Mouse (Mus musculus): ENCODE data around the gene Ppp1r12a. TPM values are rescaled to one million over a fixed set of nuclear protein-coding genes. Genes with fewer than 3 reads are reported as not detected.
"Not testable (repeated sequence)": the region's sequence is repeated elsewhere in the genome, so short reads cannot be mapped to it uniquely, and the experiment has no call there.

The Ppp1r12a gene
- polyA plus RNA-seq, 1 experiment from 2014 or later = 82.9 TPM

DNA sequence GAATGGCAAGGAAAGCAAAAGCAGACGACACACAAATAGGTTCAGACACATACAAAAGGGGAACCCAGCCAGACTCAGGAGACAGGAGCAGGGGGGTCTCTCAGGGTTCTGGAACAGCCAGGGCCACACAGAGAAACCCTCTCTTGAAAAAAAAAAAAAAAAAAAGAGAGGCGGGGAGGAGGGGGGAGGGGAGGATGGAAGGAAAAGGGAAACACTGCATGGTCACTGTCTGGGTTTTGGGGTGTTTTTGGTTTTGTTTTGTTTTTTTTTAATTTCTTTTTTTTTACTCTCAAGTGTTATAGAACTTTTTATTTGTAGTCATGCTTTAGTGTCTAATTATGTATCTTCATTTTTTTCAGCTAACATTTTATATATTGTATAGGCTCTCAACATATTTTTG lies 89.2 kb downstream of the Ppp1r12a start:
- no peak for TF ChIP-seq EP300 (IDR thresholded peaks at IDR 0.05)
- TF ChIP-seq CTCF (IDR thresholded peaks at IDR 0.05) = no peak
- Histone ChIP-seq H3K27me3 (replicated peaks; ENCODE audit: insufficient read depth, low read length) (no peaks in the 10 kb centered on the region), H3K4me3 (ENCODE audit: low read depth, low read length) (no peak overlapping the region), H3K9me3 (ENCODE audit: low read length) (no peaks in the 10 kb centered on the region), H3K9ac (replicated peaks; ENCODE audit: low read depth) (no peak overlapping the region), H3K4me2 (replicated peaks; ENCODE audit: low read depth, low read length) (no peak overlapping the region), H3K4me1 (ENCODE audit: insufficient read depth, low read depth, low read length) (no peaks in the 10 kb centered on the region), H3K27ac (ENCODE audit: low read length) (no peak overlapping the region), H3K36me3 (ENCODE audit: insufficient read depth, low read length) (peaks cover 20% of the 10 kb centered on the region; the same call in 1 of the 2 replicates)
- no peak for DNase-seq (ENCODE audit: low spot score)
- ATAC-seq = no peak
- 82% methylated on average over 1 of the region's 2 CpGs for WGBS

GRCm38 (mm10) chr10:108255812-108256376 lies 93.9 kb downstream of the Ppp1r12a start:
- no peaks in the 10 kb centered on the region for H3K4me1 ChIP-seq (ENCODE audit: insufficient read depth, low read depth, low read length)
- DNase-seq (ENCODE audit: low spot score) = no peak
- H3K36me3 ChIP-seq (ENCODE audit: insufficient read depth, low read length) = peaks cover 23% of the 10 kb centered on the region
- no peaks in the 10 kb centered on the region for H3K9me3 ChIP-seq (ENCODE audit: low read length)
- no peak for TF ChIP-seq EP300 (IDR thresholded peaks at IDR 0.05)
- no peak for TF ChIP-seq CTCF (IDR thresholded peaks at IDR 0.05)
- no peak overlapping the region for H3K4me3 ChIP-seq (ENCODE audit: low read depth, low read length)
- H3K9ac ChIP-seq (replicated peaks; ENCODE audit: low read depth) = no peak overlapping the region
- no peaks in the 10 kb centered on the region for H3K27me3 ChIP-seq (replicated peaks; ENCODE audit: insufficient read depth, low read length)
- no peak for ATAC-seq
- no peak overlapping the region for H3K27ac ChIP-seq (ENCODE audit: low read length)
- no peak overlapping the region for H3K4me2 ChIP-seq (replicated peaks; ENCODE audit: low read depth, low read length)
- 65% methylated on average over 7 of the region's 7 CpGs for WGBS

GRCm38 (mm10) chr10:108260931-108261330 lies 98.9 kb downstream of the Ppp1r12a start:
- DNase-seq (ENCODE audit: low spot score) (peak; percentile 56), ATAC-seq (peak; percentile 81)
- Histone ChIP-seq H3K9me3 (ENCODE audit: low read length) (no peaks in the 10 kb centered on the region), H3K4me1 (ENCODE audit: insufficient read depth, low read depth, low read length) (no peaks in the 10 kb centered on the region), H3K9ac (replicated peaks; ENCODE audit: low read depth) (no peak overlapping the region), H3K4me3 (ENCODE audit: low read depth, low read length) (no peak overlapping the region), H3K27ac (ENCODE audit: low read length) (no peak overlapping the region), H3K36me3 (ENCODE audit: insufficient read depth, low read length) (peaks cover 30% of the 10 kb centered on the region), H3K27me3 (replicated peaks; ENCODE audit: insufficient read depth, low read length) (no peaks in the 10 kb centered on the region), H3K4me2 (replicated peaks; ENCODE audit: low read depth, low read length) (no peak overlapping the region)
- TF ChIP-seq CTCF (IDR thresholded peaks at IDR 0.05) = no peak
- no peak for TF ChIP-seq EP300 (IDR thresholded peaks at IDR 0.05)
- 68% methylated on average over 10 of the region's 10 CpGs for WGBS

GRCm38 (mm10) chr10:108264641-108265040 lies 102.6 kb downstream of the Ppp1r12a start:
- DNase-seq (ENCODE audit: low spot score) = no peak
- TF ChIP-seq EP300 (IDR thresholded peaks at IDR 0.05) (no peak), CTCF (IDR thresholded peaks at IDR 0.05) (no peak)
- peaks cover 32% of the 10 kb centered on the region for H3K36me3 ChIP-seq (ENCODE audit: insufficient read depth, low read length)
- 97% methylated on average over 27 of the region's 27 CpGs for WGBS
- H3K27me3 ChIP-seq (replicated peaks; ENCODE audit: insufficient read depth, low read length) = no peaks in the 10 kb centered on the region
- no peak for ATAC-seq
- no peak overlapping the region for H3K4me3 ChIP-seq (ENCODE audit: low read depth, low read length)
- no peak overlapping the region for H3K4me2 ChIP-seq (replicated peaks; ENCODE audit: low read depth, low read length)
- H3K27ac ChIP-seq (ENCODE audit: low read length) = no peak overlapping the region
- H3K9ac ChIP-seq (replicated peaks; ENCODE audit: low read depth) = no peak overlapping the region
- no peaks in the 10 kb centered on the region for H3K4me1 ChIP-seq (ENCODE audit: insufficient read depth, low read depth, low read length)
- H3K9me3 ChIP-seq (ENCODE audit: low read length) = no peaks in the 10 kb centered on the region

DNA sequence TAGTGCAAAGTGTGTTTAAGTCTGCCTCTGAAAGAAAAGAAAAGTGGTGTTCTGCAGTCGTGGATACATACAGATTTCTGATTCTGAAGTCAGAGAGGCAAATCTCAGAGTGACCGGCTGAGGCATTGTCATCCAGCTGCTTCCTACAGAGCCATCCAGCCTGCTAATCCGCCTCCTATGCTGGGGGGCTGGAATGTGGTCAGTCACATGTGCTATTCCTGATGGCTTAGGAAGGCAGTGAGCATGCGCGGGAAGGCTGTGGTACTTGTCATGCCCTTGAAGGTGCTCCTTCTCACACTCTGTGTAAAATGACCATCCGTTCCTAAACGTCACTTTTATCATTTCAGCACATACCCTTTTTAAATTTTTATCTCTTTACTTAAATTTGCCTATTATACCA lies 109.2 kb downstream of the Ppp1r12a start:
- Histone ChIP-seq H3K27me3 (replicated peaks; ENCODE audit: insufficient read depth, low read length) (no peaks in the 10 kb centered on the region), H3K4me1 (ENCODE audit: insufficient read depth, low read depth, low read length) (no peaks in the 10 kb centered on the region), H3K36me3 (ENCODE audit: insufficient read depth, low read length) (peaks cover 17% of the 10 kb centered on the region), H3K4me3 (ENCODE audit: low read depth, low read length) (no peak overlapping the region), H3K27ac (ENCODE audit: low read length) (no peak overlapping the region), H3K9ac (replicated peaks; ENCODE audit: low read depth) (no peak overlapping the region), H3K4me2 (replicated peaks; ENCODE audit: low read depth, low read length) (no peak overlapping the region), H3K9me3 (ENCODE audit: low read length) (no peaks in the 10 kb centered on the region)
- TF ChIP-seq EP300 (IDR thresholded peaks at IDR 0.05) = no peak
- no peak for TF ChIP-seq CTCF (IDR thresholded peaks at IDR 0.05)
- no peak for ATAC-seq
- WGBS = 83% methylated on average over 7 of the region's 7 CpGs
- DNase-seq (ENCODE audit: low spot score) = no peak

DNA sequence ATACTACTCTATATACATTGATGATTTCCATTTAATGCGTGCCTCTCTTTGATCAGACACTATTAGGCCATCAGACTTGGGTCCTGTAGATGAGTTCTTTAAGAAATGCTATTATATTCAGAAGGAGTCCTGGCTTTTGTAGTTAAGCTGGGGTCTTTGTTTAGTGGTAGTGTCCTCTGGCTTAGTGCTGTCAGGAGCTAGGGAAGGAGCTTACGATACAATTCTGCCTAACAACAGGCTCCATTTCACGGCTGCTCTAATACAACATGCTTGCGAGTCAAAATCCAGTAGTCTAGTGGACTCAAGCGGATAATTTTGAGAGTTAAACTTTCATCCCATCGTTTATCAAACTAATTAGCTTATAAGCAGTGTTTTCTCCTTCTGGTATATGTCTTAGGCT lies 114.7 kb downstream of the Ppp1r12a start:
- no peak overlapping the region for H3K4me3 ChIP-seq (ENCODE audit: low read depth, low read length)
- H3K27ac ChIP-seq (ENCODE audit: low read length) = no peak overlapping the region
- no peak overlapping the region for H3K9ac ChIP-seq (replicated peaks; ENCODE audit: low read depth)
- no peaks in the 10 kb centered on the region for H3K4me1 ChIP-seq (ENCODE audit: insufficient read depth, low read depth, low read length)
- TF ChIP-seq CTCF (IDR thresholded peaks at IDR 0.05) (no peak), EP300 (IDR thresholded peaks at IDR 0.05) (no peak)
- no peaks in the 10 kb centered on the region for H3K27me3 ChIP-seq (replicated peaks; ENCODE audit: insufficient read depth, low read length)
- H3K36me3 ChIP-seq (ENCODE audit: insufficient read depth, low read length) = peaks cover 19% of the 10 kb centered on the region
- 89% methylated on average over 6 of the region's 6 CpGs for WGBS
- H3K4me2 ChIP-seq (replicated peaks; ENCODE audit: low read depth, low read length) = no peak overlapping the region
- no peak for DNase-seq (ENCODE audit: low spot score)
- no peak for ATAC-seq
- no peaks in the 10 kb centered on the region for H3K9me3 ChIP-seq (ENCODE audit: low read length)

- ATAC-seq (no peak), DNase-seq (ENCODE audit: low spot score) (peak; percentile 10)
- peak overlapping the region; percentile 28; the same call in 1 of the 2 replicates for H3K27ac ChIP-seq (ENCODE audit: low read length)
Measured at GRCm38 (mm10) chr10:108277198-108277597, 115.2 kb downstream of the Ppp1r12a start.

GRCm38 (mm10) chr10:108281099-108281498 lies 119.1 kb downstream of the Ppp1r12a start:
- WGBS = 77% methylated on average over 3 of the region's 5 CpGs
- H3K36me3 ChIP-seq (ENCODE audit: insufficient read depth, low read length) = peaks cover 12% of the 10 kb centered on the region; the same call in 1 of the 2 replicates
- not testable (repeated sequence) for ATAC-seq; H3K9me3 ChIP-seq (ENCODE audit: low read length); H3K27me3 ChIP-seq (replicated peaks; ENCODE audit: insufficient read depth, low read length); H3K4me3 ChIP-seq (ENCODE audit: low read depth, low read length); H3K4me1 ChIP-seq (ENCODE audit: insufficient read depth, low read depth, low read length); H3K27ac ChIP-seq (ENCODE audit: low read length); H3K9ac ChIP-seq (replicated peaks; ENCODE audit: low read depth); DNase-seq (ENCODE audit: low spot score); H3K4me2 ChIP-seq (replicated peaks; ENCODE audit: low read depth, low read length)

More at GRCm38 (mm10) chr10:108277198-108277597, 115.2 kb downstream of the Ppp1r12a start:
- Histone ChIP-seq H3K4me3 (ENCODE audit: low read depth, low read length) (no peak overlapping the region), H3K4me2 (replicated peaks; ENCODE audit: low read depth, low read length) (no peak overlapping the region), H3K4me1 (ENCODE audit: insufficient read depth, low read depth, low read length) (no peaks in the 10 kb centered on the region), H3K9ac (replicated peaks; ENCODE audit: low read depth) (no peak overlapping the region), H3K9me3 (ENCODE audit: low read length) (no peaks in the 10 kb centered on the region), H3K36me3 (ENCODE audit: insufficient read depth, low read length) (peaks cover 19% of the 10 kb centered on the region), H3K27me3 (replicated peaks; ENCODE audit: insufficient read depth, low read length) (no peaks in the 10 kb centered on the region)
- 40% methylated on average over 7 of the region's 7 CpGs for WGBS
- TF ChIP-seq EP300 (IDR thresholded peaks at IDR 0.05) = no peak
